Mouse (Mus musculus): ENCODE measurements around the gene Hist3h2a. TPM values are rescaled to one million over a fixed set of nuclear protein-coding genes. Genes with fewer than 3 reads are reported as not detected.

Hist3h2a gene
- polyA plus RNA-seq, 3 experiments from 2014 or later, result 3.1 to 5.0 (median 4.2) TPM

GRCm38 (mm10) chr11:58947798-58948528 lies 6.5 kb upstream of the Hist3h2a start:
- ATAC-seq, result peak; percentile 27

- ATAC-seq, result peak; percentile 92
Measured at GRCm38 (mm10) chr11:58948542-58949479, 5.7 kb upstream of the Hist3h2a start, which contains the start of gene Hist3h2ba. Hist3h2ba (plus strand) TSS chr11:58948920.

- ATAC-seq, result no peak
Measured at GRCm38 (mm10) chr11:58949480-58950431, 4.7 kb upstream of the Hist3h2a start.

- no peak for ATAC-seq
Measured at GRCm38 (mm10) chr11:58951210-58951609, 3.3 kb upstream of the Hist3h2a start.

- ATAC-seq, result no peak
Measured at GRCm38 (mm10) chr11:58953351-58954169, 925 bp upstream of the Hist3h2a start.

- peak; percentile 33 for ATAC-seq
Measured at GRCm38 (mm10) chr11:58954170-58954419, 390 bp upstream of the Hist3h2a start.

GRCm38 (mm10) chr11:58955143-58955867 lies 820 bp downstream of the Hist3h2a start:
- ATAC-seq, result peak; percentile 9

GRCm38 (mm10) chr11:58955868-58956257 lies 1.4 kb downstream of the Hist3h2a start:
- no peak for ATAC-seq

GRCm38 (mm10) chr11:58957226-58957914 lies 2.9 kb downstream of the Hist3h2a start:
- no peak for ATAC-seq

- ATAC-seq, result no peak
Measured at GRCm38 (mm10) chr11:58958536-58958935, 4.1 kb downstream of the Hist3h2a start.

GRCm38 (mm10) chr11:58959186-58959825 lies 4.8 kb downstream of the Hist3h2a start:
- no peak for ATAC-seq

GRCm38 (mm10) chr11:58959921-58960465 lies 5.5 kb downstream of the Hist3h2a start:
- ATAC-seq, result peak; percentile 90

- ATAC-seq, result no peak
Measured at GRCm38 (mm10) chr11:58961364-58962177, 7.1 kb downstream of the Hist3h2a start.

- ATAC-seq, result no peak
Measured at GRCm38 (mm10) chr11:58963543-58963942, 9.1 kb downstream of the Hist3h2a start.

- no peak for ATAC-seq
Measured at GRCm38 (mm10) chr11:58964216-58964615, 9.7 kb downstream of the Hist3h2a start.

- ATAC-seq, result no peak
Measured at GRCm38 (mm10) chr11:58965001-58965760, 10.7 kb downstream of the Hist3h2a start.

GRCm38 (mm10) chr11:58967346-58967745 lies 12.9 kb downstream of the Hist3h2a start:
- no peak for ATAC-seq

- ATAC-seq, result no peak
Measured at GRCm38 (mm10) chr11:58968551-58968950, 14.1 kb downstream of the Hist3h2a start.
